Mouse (Mus musculus) hindbrain, embryonic 14.5 days (tissue): ENCODE results near the gene Idh1. TPM values are rescaled to one million over a fixed set of nuclear protein-coding genes. Genes with fewer than 3 reads are reported as not detected.
"Not testable (repeated sequence)": the region's sequence is repeated elsewhere in the genome, so short reads cannot be mapped to it uniquely, and the experiment has no call there.

Experiments used
- ATAC-seq: fragments of 200-750 bp; cut with Nextera tagmentation; 2 replicates; pipeline ENCODE4 v1.8.0; 2017; ENCODE audit warnings: moderate number of reproducible peaks, mild to moderate bottlenecking, moderate TSS enrichment, moderate library complexity; ENCODE audit not compliant: low FRiP score
- DNase-seq: peaks from one replicate; pipeline ENCODE4 v3.0.0-alpha.2; 2015; ENCODE audit warnings: low spot score
- H3K27ac ChIP-seq: fragments of 300-500 bp; sonication (generic); 2 replicates; pipeline ENCODE4 v1.5.1; 2014; ENCODE audit warnings: mild to moderate bottlenecking, moderate library complexity
- H3K27me3 ChIP-seq: fragments of 300-500 bp; sonication (generic); 2 replicates; pipeline ENCODE4 v1.6.1; 2014; ENCODE audit warnings: mild to moderate bottlenecking, low read length, mixed read lengths; ENCODE audit not compliant: control insufficient read depth, insufficient read depth
- H3K36me3 ChIP-seq: fragments of 300-500 bp; sonication (generic); replicated peaks from 2 replicates; pipeline ENCODE4 v1.6.1; 2014; ENCODE audit not compliant: control insufficient read depth, insufficient read depth
- H3K4me1 ChIP-seq: fragments of 300-500 bp; sonication (generic); replicated peaks from 2 replicates; pipeline ENCODE4 v1.6.1; 2014; ENCODE audit warnings: antibody characterized with exemption, low read length, mixed read lengths; ENCODE audit not compliant: control insufficient read depth, insufficient read depth
- H3K4me2 ChIP-seq: fragments of 300-500 bp; sonication (generic); replicated peaks from 2 replicates; pipeline ENCODE4 v1.6.1; 2014; ENCODE audit warnings: mild to moderate bottlenecking, moderate library complexity
- H3K4me3 ChIP-seq: fragments of 300-500 bp; sonication (generic); replicated peaks from 2 replicates; pipeline ENCODE4 v1.5.1; 2014; ENCODE audit warnings: mild to moderate bottlenecking, low read length
- H3K9ac ChIP-seq: fragments of 300-500 bp; sonication (generic); 2 replicates; pipeline ENCODE4 v1.6.1; 2014
- H3K9me3 ChIP-seq: fragments of 300-500 bp; sonication (generic); 2 replicates; pipeline ENCODE4 v1.6.1; 2016; ENCODE audit warnings: low read length; ENCODE audit not compliant: control insufficient read depth
- WGBS: fragments of 180-500 bp; shearing (Covaris S2); extraction: QIAGEN DNeasy Blood & Tissue Kit; methylation state at CpG from one replicate; pipeline ENCODE4 v1.1.7; 2014; 5-methylcytosine and 5-hydroxymethylcytosine counted together
- polyA plus RNA-seq: library from polyadenylated mRNA; unstranded; fragments of >200 nt; fragmentation: Nextera tagmentation; extraction: Ambion mirVana; gene quantifications from 2 replicates; pipeline ENCODE4 v1.2.1, GENCODE M21; 2014

Gene Idh1
- polyA plus RNA-seq: 510 and 574 TPM in 2 replicates

- Histone ChIP-seq H3K4me1 (peaks cover 20% of the 10 kb centered on the region), H3K9ac (peak within 1 kb of the TSS; percentile 83), H3K27ac (peak within 1 kb of the TSS; percentile 88), H3K36me3 (peaks cover 6% of the 10 kb centered on the region; the same call in 1 of the 2 replicates), H3K4me3 (peak within 1 kb of the TSS; percentile 98), H3K9me3 (no peaks in the 10 kb centered on the region), H3K4me2 (peak within 1 kb of the TSS; percentile 94), H3K27me3 (no peaks in the 10 kb centered on the region)
- DNase-seq (peak; percentile 98), ATAC-seq (peak; percentile 100)
- under 1% methylated on average over 69 of the region's 71 CpGs for WGBS
Measured at GRCm38 (mm10) chr1:65186287-65187073, at the start of gene Idh1, which contains the start of gene Pikfyve. Gene Idh1, minus strand, starts transcription at chr1:65186500. Gene Pikfyve, plus strand, starts transcription at chr1:65186683.

- ATAC-seq (no peak), DNase-seq (no peak)
- no peak overlapping the region for H3K9ac ChIP-seq
- no peaks in the 10 kb centered on the region for H3K27me3 ChIP-seq
- H3K4me1 ChIP-seq: no peaks in the 10 kb centered on the region
- H3K4me3 ChIP-seq: no peak overlapping the region
- H3K9me3 ChIP-seq: no peaks in the 10 kb centered on the region
- H3K36me3 ChIP-seq: peaks cover 23% of the 10 kb centered on the region
- no peak overlapping the region for H3K27ac ChIP-seq
- WGBS: 100% methylated on average over 1 of the region's 1 CpGs
- no peak overlapping the region for H3K4me2 ChIP-seq
Measured at GRCm38 (mm10) chr1:65230566-65230965, 44.3 kb upstream of the Idh1 start.

GRCm38 (mm10) chr1:65229768-65230167 is 43.5 kb upstream of the Idh1 start:
- not testable (repeated sequence) for H3K4me2 ChIP-seq, H3K27ac ChIP-seq, DNase-seq, H3K4me1 ChIP-seq, H3K9ac ChIP-seq, ATAC-seq, H3K4me3 ChIP-seq, H3K9me3 ChIP-seq, H3K27me3 ChIP-seq
- 94% methylated on average over 3 of the region's 3 CpGs for WGBS
- H3K36me3 ChIP-seq: peaks cover 20% of the 10 kb centered on the region

DNA sequence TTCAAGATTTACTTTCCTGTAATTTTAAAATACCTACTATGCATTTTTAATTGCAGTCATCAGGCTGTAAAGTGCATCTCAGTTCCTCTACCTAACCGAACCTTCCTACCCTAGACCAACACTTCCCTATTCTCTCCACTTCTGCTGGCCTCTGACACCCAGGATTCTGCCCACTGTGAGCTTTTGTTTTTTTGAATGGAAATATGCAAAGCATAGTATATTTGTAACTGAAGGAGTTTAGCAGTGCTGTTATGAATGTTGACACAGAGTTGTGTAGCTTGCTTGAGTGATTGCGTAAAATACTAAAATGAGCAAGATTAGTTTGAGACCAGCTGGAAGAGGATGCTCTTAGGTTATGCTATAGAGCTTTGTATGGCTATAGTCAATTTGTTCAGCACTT is 41.4 kb upstream of the Idh1 start:
- no peaks in the 10 kb centered on the region for H3K9me3 ChIP-seq
- no peaks in the 10 kb centered on the region for H3K27me3 ChIP-seq
- H3K4me3 ChIP-seq: no peak overlapping the region
- H3K36me3 ChIP-seq: peaks cover 33% of the 10 kb centered on the region
- no peaks in the 10 kb centered on the region for H3K4me1 ChIP-seq
- H3K4me2 ChIP-seq: no peak overlapping the region
- WGBS: 86% methylated on average over 2 of the region's 2 CpGs
- no peak overlapping the region for H3K27ac ChIP-seq
- no peak overlapping the region for H3K9ac ChIP-seq
- ATAC-seq (no peak), DNase-seq (no peak)

GRCm38 (mm10) chr1:65223654-65224053 is 37.4 kb upstream of the Idh1 start:
- H3K4me2 ChIP-seq: no peak overlapping the region
- H3K4me3 ChIP-seq: no peak overlapping the region
- no peak for ATAC-seq
- H3K27me3 ChIP-seq: no peaks in the 10 kb centered on the region
- H3K9me3 ChIP-seq: no peaks in the 10 kb centered on the region
- no peak overlapping the region for H3K27ac ChIP-seq
- DNase-seq: no peak
- peaks cover 57% of the 10 kb centered on the region for H3K36me3 ChIP-seq
- H3K4me1 ChIP-seq: no peaks in the 10 kb centered on the region
- no peak overlapping the region for H3K9ac ChIP-seq
- 99% methylated on average over 2 of the region's 2 CpGs for WGBS

GRCm38 (mm10) chr1:65217972-65218371 is 31.7 kb upstream of the Idh1 start:
- no peak overlapping the region for H3K27ac ChIP-seq
- no peak overlapping the region for H3K4me3 ChIP-seq
- no peak overlapping the region for H3K4me2 ChIP-seq
- H3K27me3 ChIP-seq: no peaks in the 10 kb centered on the region
- H3K4me1 ChIP-seq: no peaks in the 10 kb centered on the region
- no peak overlapping the region for H3K9ac ChIP-seq
- WGBS: 97% methylated on average over 1 of the region's 1 CpGs
- H3K36me3 ChIP-seq: peaks cover 47% of the 10 kb centered on the region
- H3K9me3 ChIP-seq: no peaks in the 10 kb centered on the region
- no peak for DNase-seq
- ATAC-seq: no peak

DNA sequence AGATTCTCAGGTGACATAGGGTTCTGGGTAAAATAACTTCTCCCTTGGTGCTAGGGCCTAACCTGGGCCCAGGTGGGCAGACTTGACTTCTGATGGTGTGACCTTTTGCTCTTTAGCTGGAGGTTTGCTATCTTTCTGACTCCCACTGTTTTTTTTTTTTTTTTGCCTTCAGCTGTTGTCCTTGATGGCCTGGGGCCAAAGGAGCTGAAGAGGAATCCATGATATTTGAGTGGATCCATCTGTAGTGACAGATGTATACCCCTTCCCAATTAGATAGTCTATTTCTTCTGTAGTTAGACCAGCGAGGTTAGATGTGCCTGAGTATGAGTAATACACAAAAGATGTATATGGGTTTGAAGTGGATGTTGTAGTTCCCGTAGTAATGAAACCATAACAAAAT is 31.3 kb upstream of the Idh1 start:
- WGBS: 94% methylated on average over 2 of the region's 2 CpGs
- DNase-seq: no peak

GRCm38 (mm10) chr1:65213214-65213613 is 26.9 kb upstream of the Idh1 start:
- 21% methylated on average over 2 of the region's 2 CpGs for WGBS

More for the DNA sequence above, 31.3 kb upstream of the Idh1 start:
- H3K9ac ChIP-seq: no peak overlapping the region
- H3K4me3 ChIP-seq: no peak overlapping the region
- no peak for ATAC-seq
- no peaks in the 10 kb centered on the region for H3K9me3 ChIP-seq
- H3K36me3 ChIP-seq: peaks cover 45% of the 10 kb centered on the region
- H3K4me1 ChIP-seq: no peaks in the 10 kb centered on the region
- no peak overlapping the region for H3K27ac ChIP-seq
- no peak overlapping the region for H3K4me2 ChIP-seq
- H3K27me3 ChIP-seq: no peaks in the 10 kb centered on the region

GRCm38 (mm10) chr1:65204299-65204698 is 18.0 kb upstream of the Idh1 start:
- ATAC-seq (no peak), DNase-seq (no peak)
- Histone ChIP-seq H3K27ac (no peak overlapping the region), H3K9ac (no peak overlapping the region), H3K4me1 (no peaks in the 10 kb centered on the region), H3K27me3 (no peaks in the 10 kb centered on the region), H3K36me3 (peaks cover 69% of the 10 kb centered on the region), H3K4me3 (no peak overlapping the region), H3K4me2 (no peak overlapping the region), H3K9me3 (no peaks in the 10 kb centered on the region)
- whole genome bisulfite sequencing: 80% methylated on average over 1 of the region's 1 CpGs

More at GRCm38 (mm10) chr1:65213214-65213613, 26.9 kb upstream of the Idh1 start:
- H3K9ac ChIP-seq: no peak overlapping the region
- no peaks in the 10 kb centered on the region for H3K27me3 ChIP-seq
- no peaks in the 10 kb centered on the region for H3K4me1 ChIP-seq
- H3K36me3 ChIP-seq: peaks cover 45% of the 10 kb centered on the region
- H3K9me3 ChIP-seq: peaks cover 16% of the 10 kb centered on the region
- no peak overlapping the region for H3K27ac ChIP-seq
- no peak for DNase-seq
- no peak for ATAC-seq
- no peak overlapping the region for H3K4me2 ChIP-seq
- H3K4me3 ChIP-seq: no peak overlapping the region
